Mouse (Mus musculus): ENCODE results near the gene Pabpc1l. TPM values are rescaled to one million over a fixed set of nuclear protein-coding genes. Genes with fewer than 3 reads are reported as not detected.

Gene Pabpc1l
- polyA plus RNA-seq, 1 experiment: 3.1 TPM

DNA sequence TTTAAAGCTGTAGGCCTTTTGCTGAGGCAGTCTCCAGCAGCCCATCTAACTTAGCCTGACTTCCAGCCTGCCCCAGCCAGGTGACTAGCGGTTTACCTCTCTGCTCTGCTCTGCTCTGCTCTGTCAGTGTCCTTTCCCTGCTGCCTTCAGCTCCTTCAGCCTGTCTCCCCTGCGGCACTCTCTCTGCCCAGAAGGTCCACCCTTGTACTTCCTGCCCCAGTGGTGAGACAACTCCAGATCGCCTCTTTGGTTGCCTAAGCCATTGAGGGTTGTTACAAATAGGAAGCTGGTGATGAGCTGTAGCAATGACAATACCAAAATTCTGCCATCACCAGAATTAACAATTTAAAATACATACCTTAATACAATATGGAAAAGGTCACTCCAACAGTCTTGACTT, 14.3 kb upstream of the Pabpc1l start:
- H3K27ac ChIP-seq (ENCODE audit: insufficient read depth, low read length): no peak overlapping the region
- H3K4me1 ChIP-seq (ENCODE audit: control insufficient read depth, insufficient read depth, low read length): peaks cover 13% of the 10 kb centered on the region
- no peak for DNase-seq
- TF ChIP-seq POLR2A (IDR thresholded peaks at IDR 0.05; ENCODE audit: borderline replicate concordance, insufficient read depth, low read length): no peak
- TF ChIP-seq CTCF (IDR thresholded peaks at IDR 0.05; ENCODE audit: borderline replicate concordance, insufficient read depth, low read depth, low read length): no peak
- no peaks in the 10 kb centered on the region for H3K27me3 ChIP-seq (ENCODE audit: control insufficient read depth, insufficient read depth, low read length)
- WGBS: 81% methylated on average over 3 of the region's 3 CpGs
- no peak overlapping the region for H3K4me3 ChIP-seq (replicated peaks; ENCODE audit: insufficient read depth, low read depth, low read length)

DNA sequence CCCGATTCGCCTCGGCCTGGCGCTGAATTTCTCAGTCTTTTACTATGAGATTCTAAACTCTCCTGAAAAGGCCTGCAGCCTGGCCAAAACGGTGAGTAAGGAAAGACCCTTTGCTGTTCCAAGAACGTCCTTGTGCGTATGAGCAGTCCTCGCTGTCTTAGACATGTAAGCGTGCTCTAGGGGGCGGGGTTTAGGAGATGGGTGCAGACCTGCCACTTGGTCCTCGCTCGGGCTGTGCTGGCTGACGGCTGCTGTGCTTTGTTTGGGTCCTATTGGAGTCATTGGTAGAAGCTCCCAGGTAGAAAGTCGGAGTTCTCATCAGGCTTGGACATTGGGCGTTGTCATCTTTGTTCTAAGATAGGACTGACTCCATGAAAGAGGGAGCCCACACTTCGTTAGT, 9.9 kb upstream of the Pabpc1l start:
- no peaks in the 10 kb centered on the region for H3K27me3 ChIP-seq (ENCODE audit: control insufficient read depth, insufficient read depth, low read length)
- WGBS: 92% methylated on average over 16 of the region's 16 CpGs
- no peak for DNase-seq
- TF ChIP-seq CTCF (IDR thresholded peaks at IDR 0.05; ENCODE audit: borderline replicate concordance, insufficient read depth, low read depth, low read length) (no peak), POLR2A (IDR thresholded peaks at IDR 0.05; ENCODE audit: borderline replicate concordance, insufficient read depth, low read length) (no peak)
- peaks cover 8% of the 10 kb centered on the region; the same call in 1 of the 2 replicates for H3K4me1 ChIP-seq (ENCODE audit: control insufficient read depth, insufficient read depth, low read length)
- no peak overlapping the region for H3K4me3 ChIP-seq (replicated peaks; ENCODE audit: insufficient read depth, low read depth, low read length)
- no peak overlapping the region for H3K27ac ChIP-seq (ENCODE audit: insufficient read depth, low read length)

DNA sequence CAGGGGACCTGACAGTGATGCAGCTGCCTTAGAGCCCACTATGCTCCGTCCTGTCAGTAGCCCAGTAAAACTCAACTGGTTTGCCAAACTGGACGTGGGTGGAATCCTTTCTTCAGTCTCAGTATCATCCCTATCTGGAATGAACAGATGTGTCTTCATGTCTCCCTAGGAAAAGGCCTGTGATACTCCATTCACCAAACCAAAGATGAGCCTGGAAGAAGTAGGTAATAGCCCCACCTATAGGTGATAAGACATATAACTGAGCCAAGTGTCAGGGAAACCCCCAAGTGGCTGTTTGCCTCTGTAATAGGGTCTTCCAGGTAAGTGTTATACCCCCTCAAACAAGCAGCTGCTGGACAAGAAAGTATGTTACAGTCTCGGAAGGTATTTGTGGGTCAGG, 6.3 kb upstream of the Pabpc1l start:
- WGBS: 85% methylated on average over 3 of the region's 3 CpGs
- 0 out of 2 replicates have a peak, but pooled peaks have one; percentile 13 for TF ChIP-seq CTCF (IDR thresholded peaks at IDR 0.05; ENCODE audit: borderline replicate concordance, insufficient read depth, low read depth, low read length)
- TF ChIP-seq POLR2A (IDR thresholded peaks at IDR 0.05; ENCODE audit: borderline replicate concordance, insufficient read depth, low read length): no peak
- no peak overlapping the region for H3K27ac ChIP-seq (ENCODE audit: insufficient read depth, low read length)
- H3K27me3 ChIP-seq (ENCODE audit: control insufficient read depth, insufficient read depth, low read length): no peaks in the 10 kb centered on the region
- H3K4me3 ChIP-seq (replicated peaks; ENCODE audit: insufficient read depth, low read depth, low read length): no peak overlapping the region
- no peak for DNase-seq
- H3K4me1 ChIP-seq (ENCODE audit: control insufficient read depth, insufficient read depth, low read length): no peaks in the 10 kb centered on the region; the same call in 1 of the 2 replicates

DNA sequence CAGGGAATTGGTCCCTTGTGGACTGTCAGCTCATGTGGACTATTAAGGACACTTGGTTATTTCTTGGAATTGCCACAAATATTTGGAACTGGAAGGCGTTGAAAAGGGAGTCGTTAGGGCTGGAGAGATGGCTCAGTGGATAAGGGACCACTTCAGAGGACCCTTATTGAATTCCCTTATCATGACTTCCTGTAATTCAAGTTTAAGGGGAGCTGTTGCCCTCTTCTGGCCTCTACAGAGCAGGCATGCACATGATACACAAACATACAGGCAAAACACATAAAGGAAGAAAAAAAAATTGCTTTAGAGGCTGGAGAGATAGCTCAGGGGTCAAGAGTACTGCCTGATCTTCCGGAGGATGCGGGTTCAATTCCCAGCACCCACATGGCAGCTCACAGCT, 5.3 kb upstream of the Pabpc1l start:
- WGBS: 91% methylated on average over 4 of the region's 4 CpGs
- no peaks in the 10 kb centered on the region for H3K27me3 ChIP-seq (ENCODE audit: control insufficient read depth, insufficient read depth, low read length)
- TF ChIP-seq POLR2A (IDR thresholded peaks at IDR 0.05; ENCODE audit: borderline replicate concordance, insufficient read depth, low read length): no peak
- TF ChIP-seq CTCF (IDR thresholded peaks at IDR 0.05; ENCODE audit: borderline replicate concordance, insufficient read depth, low read depth, low read length): no peak

DNA sequence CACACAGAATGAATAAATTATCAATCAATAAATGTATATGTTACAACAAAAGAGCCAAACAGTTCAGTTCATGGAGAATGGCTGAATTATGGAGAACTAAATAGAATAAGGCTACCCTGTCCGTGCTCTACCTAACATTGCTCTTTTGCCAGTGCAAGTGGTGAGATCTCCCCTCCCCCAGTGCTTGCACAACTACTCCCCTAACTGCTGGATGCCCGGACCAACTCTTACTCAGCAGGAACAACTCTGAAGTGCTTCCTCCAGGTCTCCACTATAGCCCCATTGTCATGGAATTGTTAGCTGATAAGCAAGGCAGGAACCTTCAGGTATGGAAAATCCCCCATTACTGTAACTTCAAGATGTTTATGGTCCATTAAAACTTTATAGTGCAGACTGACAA, 3.1 kb upstream of the Pabpc1l start:
- DNase-seq: no peak
- Histone ChIP-seq H3K27me3 (ENCODE audit: control insufficient read depth, insufficient read depth, low read length) (no peaks in the 10 kb centered on the region), H3K27ac (ENCODE audit: insufficient read depth, low read length) (no peak overlapping the region), H3K4me1 (ENCODE audit: control insufficient read depth, insufficient read depth, low read length) (no peaks in the 10 kb centered on the region; the same call in 1 of the 2 replicates), H3K4me3 (replicated peaks; ENCODE audit: insufficient read depth, low read depth, low read length) (no peak overlapping the region)
- WGBS: 55% methylated on average over 2 of the region's 2 CpGs
- TF ChIP-seq CTCF (IDR thresholded peaks at IDR 0.05; ENCODE audit: borderline replicate concordance, insufficient read depth, low read depth, low read length): no peak
- no peak for TF ChIP-seq POLR2A (IDR thresholded peaks at IDR 0.05; ENCODE audit: borderline replicate concordance, insufficient read depth, low read length)

More for the DNA sequence above, 5.3 kb upstream of the Pabpc1l start:
- Histone ChIP-seq H3K27ac (ENCODE audit: insufficient read depth, low read length) (no peak overlapping the region), H3K4me1 (ENCODE audit: control insufficient read depth, insufficient read depth, low read length) (no peaks in the 10 kb centered on the region; the same call in 1 of the 2 replicates), H3K4me3 (replicated peaks; ENCODE audit: insufficient read depth, low read depth, low read length) (no peak overlapping the region)
- DNase-seq: no peak

DNA sequence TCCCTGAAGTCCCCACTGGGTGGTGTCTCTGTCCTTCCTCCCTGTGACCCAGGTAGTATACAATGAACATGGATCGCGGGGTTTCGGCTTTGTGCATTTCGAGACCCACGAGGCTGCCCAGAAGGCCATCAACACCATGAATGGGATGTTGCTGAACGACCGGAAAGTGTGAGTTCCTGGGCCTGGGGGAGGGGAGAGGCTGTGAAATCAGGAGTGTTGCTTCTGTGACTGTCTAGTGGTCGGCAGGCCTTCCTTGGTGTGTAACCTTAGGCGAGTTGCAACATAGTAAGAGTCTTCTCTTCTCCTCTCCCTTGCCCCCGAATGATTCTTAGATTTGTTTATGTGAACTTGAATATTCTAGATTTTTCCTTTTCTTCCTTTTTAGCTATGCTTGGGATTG, 5.9 kb downstream of the Pabpc1l start:
- TF ChIP-seq CTCF (IDR thresholded peaks at IDR 0.05; ENCODE audit: borderline replicate concordance, insufficient read depth, low read depth, low read length) (no peak), POLR2A (IDR thresholded peaks at IDR 0.05; ENCODE audit: borderline replicate concordance, insufficient read depth, low read length) (no peak)
- 80% methylated on average over 10 of the region's 10 CpGs for WGBS
- no peaks in the 10 kb centered on the region for H3K4me1 ChIP-seq (ENCODE audit: control insufficient read depth, insufficient read depth, low read length)
- DNase-seq: no peak
- no peak overlapping the region for H3K4me3 ChIP-seq (replicated peaks; ENCODE audit: insufficient read depth, low read depth, low read length)
- no peak overlapping the region for H3K27ac ChIP-seq (ENCODE audit: insufficient read depth, low read length)
- H3K27me3 ChIP-seq (ENCODE audit: control insufficient read depth, insufficient read depth, low read length): no peaks in the 10 kb centered on the region

DNA sequence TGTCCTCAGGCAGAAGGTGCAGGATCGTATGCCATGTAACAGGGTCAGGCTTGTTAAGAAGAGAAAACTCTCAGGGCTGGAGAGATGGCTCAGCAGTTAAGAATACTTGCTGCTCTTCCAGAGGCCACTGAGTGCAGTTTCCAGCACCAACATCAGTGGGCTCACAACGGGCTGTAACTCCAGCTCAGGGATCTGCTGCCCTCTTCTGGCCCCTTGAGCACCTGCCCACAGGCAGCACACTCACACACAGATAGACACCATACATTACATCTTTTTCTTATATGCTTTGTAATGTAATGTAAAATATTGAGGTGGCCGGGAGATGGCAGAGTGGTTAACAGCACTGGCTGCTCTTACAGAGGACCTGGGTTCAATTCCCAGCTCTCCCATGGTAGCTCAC, 7.7 kb downstream of the Pabpc1l start:
- no peak overlapping the region for H3K4me3 ChIP-seq (replicated peaks; ENCODE audit: insufficient read depth, low read depth, low read length)
- H3K27ac ChIP-seq (ENCODE audit: insufficient read depth, low read length): no peak overlapping the region
- DNase-seq: no peak
- TF ChIP-seq CTCF (IDR thresholded peaks at IDR 0.05; ENCODE audit: borderline replicate concordance, insufficient read depth, low read depth, low read length) (no peak), POLR2A (IDR thresholded peaks at IDR 0.05; ENCODE audit: borderline replicate concordance, insufficient read depth, low read length) (no peak)
- 96% methylated on average over 3 of the region's 3 CpGs for WGBS
- no peaks in the 10 kb centered on the region for H3K4me1 ChIP-seq (ENCODE audit: control insufficient read depth, insufficient read depth, low read length)
- H3K27me3 ChIP-seq (ENCODE audit: control insufficient read depth, insufficient read depth, low read length): no peaks in the 10 kb centered on the region

DNA sequence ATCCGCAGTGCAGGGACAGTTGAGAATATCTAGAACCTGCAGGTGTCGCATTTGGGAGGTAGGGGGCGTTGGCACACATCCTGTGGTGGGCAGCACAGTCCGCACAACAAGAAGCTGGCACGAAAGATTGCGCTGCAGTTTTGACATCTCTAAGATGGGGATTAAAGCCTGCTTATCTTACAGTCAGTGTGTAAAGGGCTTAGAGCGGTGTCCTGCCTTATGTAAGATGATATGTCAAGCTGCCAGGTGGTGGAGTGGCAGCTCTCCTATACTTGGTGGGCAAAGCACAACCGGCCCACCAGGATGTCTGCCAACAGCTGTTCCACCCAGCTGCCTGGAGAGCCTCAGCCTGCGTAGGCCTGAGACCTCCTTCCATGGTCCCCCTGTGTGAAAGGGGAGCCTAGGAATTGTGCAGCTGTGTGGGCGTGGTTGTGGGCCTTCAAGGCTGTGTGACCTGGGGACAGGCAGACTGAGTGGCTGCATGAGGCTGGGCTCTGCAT, 11.3 kb downstream of the Pabpc1l start:
- no peak overlapping the region for H3K4me3 ChIP-seq (replicated peaks; ENCODE audit: insufficient read depth, low read depth, low read length)
- DNase-seq: no peak
- WGBS: 31% methylated on average over 10 of the region's 10 CpGs
- no peaks in the 10 kb centered on the region for H3K27me3 ChIP-seq (ENCODE audit: control insufficient read depth, insufficient read depth, low read length)
- TF ChIP-seq CTCF (IDR thresholded peaks at IDR 0.05; ENCODE audit: borderline replicate concordance, insufficient read depth, low read depth, low read length) (no peak), POLR2A (IDR thresholded peaks at IDR 0.05; ENCODE audit: borderline replicate concordance, insufficient read depth, low read length) (no peak)
- H3K27ac ChIP-seq (ENCODE audit: insufficient read depth, low read length): no peak overlapping the region
- H3K4me1 ChIP-seq (ENCODE audit: control insufficient read depth, insufficient read depth, low read length): no peaks in the 10 kb centered on the region

Measured in cerebellum, adult 2 months (tissue).